Mouse (Mus musculus) CH12.LX (cell line): ENCODE data around the gene Gm20388.

Experiments
- CHD2 ChIP-seq: IDR thresholded peaks from 2 replicates; pipeline ENCODE4 v1.6.1; 2011; ENCODE audit warnings: low read length, improper control_type of control experiment
- CTCF ChIP-seq, 2 experiments: IDR thresholded peaks in 1 of 2; conservative IDR thresholded peaks in 1 of 2; 2 replicates each; pipeline ENCODE4 v1.5.1; 2011 to 2012; ENCODE audit warnings: low read depth in 2 of 2, low read length in 2 of 2, improper control_type of control experiment in 1 of 2, inconsistent platforms in 1 of 2, mild to moderate bottlenecking in 1 of 2, moderate library complexity in 1 of 2
- EP300 ChIP-seq: IDR thresholded peaks from 2 replicates; pipeline ENCODE4 v1.6.1; 2011; ENCODE audit warnings: low read length, improper control_type of control experiment
- GABPA ChIP-seq: IDR thresholded peaks from 2 replicates; pipeline ENCODE4 v1.6.1; 2012; ENCODE audit warnings: low read depth, low read length, improper control_type of control experiment, inconsistent platforms; ENCODE audit not compliant: insufficient replicate concordance
- JUND ChIP-seq: conservative IDR thresholded peaks from 2 replicates; pipeline ENCODE4 v1.6.1; 2011; ENCODE audit warnings: low read depth, low read length, improper control_type of control experiment
- MAFK ChIP-seq: IDR thresholded peaks from 2 replicates; pipeline ENCODE4 v1.6.1; 2011; ENCODE audit warnings: low read length, improper control_type of control experiment; ENCODE audit not compliant: insufficient replicate concordance
- MYC ChIP-seq: IDR thresholded peaks from 2 replicates; pipeline ENCODE4 v1.6.1; 2011; ENCODE audit warnings: low read depth, mild to moderate bottlenecking, improper control_type of control experiment, low read length
- NRF1 ChIP-seq: IDR thresholded peaks from 2 replicates; pipeline ENCODE4 v1.6.1; 2014; ENCODE audit warnings: low read depth, mild to moderate bottlenecking, inconsistent platforms, low read length, improper control_type of control experiment, moderate library complexity
- POLR2A ChIP-seq: IDR thresholded peaks from 2 replicates; pipeline ENCODE4 v1.6.1; 2011; ENCODE audit warnings: low read depth, mild to moderate bottlenecking, improper control_type of control experiment, low read length
- POLR2AphosphoS2 ChIP-seq: IDR thresholded peaks from 2 replicates; pipeline ENCODE4 v1.6.1; 2011; ENCODE audit warnings: low read depth, low read length, improper control_type of control experiment
- SMC3 ChIP-seq: IDR thresholded peaks from 2 replicates; pipeline ENCODE4 v1.6.1; 2011; ENCODE audit warnings: low read depth, low read length, improper control_type of control experiment
- TCF12 ChIP-seq: IDR thresholded peaks from 2 replicates; pipeline ENCODE4 v1.6.1; 2014; ENCODE audit warnings: low read depth, mild to moderate bottlenecking, inconsistent platforms, low read length, improper control_type of control experiment
- UBTF ChIP-seq: IDR thresholded peaks from 2 replicates; pipeline ENCODE4 v1.6.1; 2012; ENCODE audit warnings: low read depth, mild to moderate bottlenecking, inconsistent platforms, low read length, improper control_type of control experiment, moderate library complexity
- ZMIZ1 ChIP-seq: IDR thresholded peaks from 2 replicates; pipeline ENCODE4 v1.6.1; 2012; ENCODE audit warnings: low read depth, mild to moderate bottlenecking, inconsistent platforms, low read length, improper control_type of control experiment

DNA sequence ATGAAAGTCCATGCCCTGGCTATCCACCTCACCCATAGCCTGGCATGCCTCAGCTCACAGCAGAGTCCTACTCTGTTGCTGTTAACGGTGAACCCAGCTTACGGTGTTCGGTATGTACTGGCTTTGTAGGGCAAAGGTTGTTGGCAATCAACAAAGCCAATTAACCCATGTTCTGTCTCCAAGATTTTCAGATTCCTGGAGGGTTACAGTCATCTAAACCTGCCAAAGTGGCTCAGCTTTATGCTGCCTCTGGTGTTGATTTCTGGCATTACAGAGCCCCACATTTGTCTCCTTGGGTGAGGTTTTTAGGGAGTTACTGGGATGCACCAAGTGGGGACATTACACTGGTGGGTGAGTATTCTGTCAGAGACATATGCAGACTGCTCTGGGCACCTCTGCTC lies 2786.5 kb downstream of the Gm20388 start:
- no peak for TF ChIP-seq NRF1
- peak; percentile 72 to 88 for TF ChIP-seq CTCF (conservative IDR thresholded peaks at IDR 0.05 in 1 of 2, IDR thresholded peaks at IDR 0.05 in 1 of 2; ENCODE audit: low read depth in 2 of 2, low read length in 2 of 2)
- TF ChIP-seq JUND, result no peak
- no peak for TF ChIP-seq UBTF
- no peak for TF ChIP-seq POLR2A
- no peak for TF ChIP-seq EP300
- TF ChIP-seq GABPA, result no peak
- no peak for TF ChIP-seq POLR2AphosphoS2
- TF ChIP-seq SMC3, result peak; percentile 40
- no peak for TF ChIP-seq CHD2
- TF ChIP-seq MAFK, result no peak
- TF ChIP-seq MYC, result peak; percentile 47; the same call in 1 of the 2 replicates
- TF ChIP-seq TCF12, result no peak
- TF ChIP-seq ZMIZ1, result no peak
